Mouse (Mus musculus): ENCODE measurements around the gene Cep250. TPM values are rescaled to one million over a fixed set of nuclear protein-coding genes. Genes with fewer than 3 reads are reported as not detected.

Cep250 gene
- 4.9 and 6.3 TPM in 2 replicates for polyA plus RNA-seq (2015; fragmentation: Nextera tagmentation; extraction: Ambion mirVana)

GRCm38 (mm10) chr2:155956134-155957059 is at the start of gene Cep250:
TSS of gene Cep250 (plus strand) at chr2:155956458.

GRCm38 (mm10) chr2:155929531-155930442 is 26.5 kb upstream of the Cep250 start, which contains the start of gene Uqcc1:
TSS of gene Uqcc1 (minus strand) at chr2:155930310.

GRCm38 (mm10) chr2:155940681-155941080 is 15.6 kb upstream of the Cep250 start, which contains the start of gene Gm15557:
TSS of gene Gm15557 (plus strand) at chr2:155940728.

GRCm38 (mm10) chr2:155945124-155945523 is 11.1 kb upstream of the Cep250 start, which contains the start of gene Gdf5:
TSS of gene Gdf5 (minus strand) at chr2:155945367.

GRCm38 (mm10) chr2:156007888-156008532 is 51.8 kb downstream of the Cep250 start, which contains the start of the genes 6430550D23Rik and Ergic3:
TSS of gene 6430550D23Rik (minus strand) at chr2:156007977.
TSS of gene Ergic3 (plus strand) at chr2:156008045.

Other genes starting within 250 kb of the Cep250 start
- 23.0 and 25.7 TPM in 2 replicates for gene Edem2, start 227.0 kb upstream of the Cep250 start, polyA plus RNA-seq (2015; fragmentation: Nextera tagmentation; extraction: Ambion mirVana)
- gene Gm17581, start 220.6 kb upstream of the Cep250 start, polyA plus RNA-seq (2015; fragmentation: Nextera tagmentation; extraction: Ambion mirVana), result not detected in 2 replicates
- 7.4 and 8.4 TPM in 2 replicates for gene Procr, start 205.3 kb upstream of the Cep250 start, polyA plus RNA-seq (2015; fragmentation: Nextera tagmentation; extraction: Ambion mirVana)
- 0.04 and 0.07 TPM in 2 replicates for gene Mmp24, start 181.1 kb upstream of the Cep250 start, polyA plus RNA-seq (2015; fragmentation: Nextera tagmentation; extraction: Ambion mirVana)
- gene BC029722, start 137.0 kb upstream of the Cep250 start, polyA plus RNA-seq (2015; fragmentation: Nextera tagmentation; extraction: Ambion mirVana), result 36.9 and 43.0 TPM in 2 replicates
- gene Eif6, start 129.5 kb upstream of the Cep250 start, polyA plus RNA-seq (2015; fragmentation: Nextera tagmentation; extraction: Ambion mirVana), result 139 and 163 TPM in 2 replicates
- gene Fam83c, start 121.6 kb upstream of the Cep250 start, polyA plus RNA-seq (2015; fragmentation: Nextera tagmentation; extraction: Ambion mirVana), result 0.11 and 0.14 TPM in 2 replicates
- 53.2 and 53.6 TPM in 2 replicates for gene Uqcc1, start 26.1 kb upstream of the Cep250 start, polyA plus RNA-seq (2015; fragmentation: Nextera tagmentation; extraction: Ambion mirVana)
- gene Gm15557, start 15.7 kb upstream of the Cep250 start, polyA plus RNA-seq (2015; fragmentation: Nextera tagmentation; extraction: Ambion mirVana), result 0.21 TPM in 1 of 2 replicates, not detected in the other
- gene Gdf5, start 11.1 kb upstream of the Cep250 start, polyA plus RNA-seq (2015; fragmentation: Nextera tagmentation; extraction: Ambion mirVana), result 14.6 and 16.2 TPM in 2 replicates
- 0.18 and 0.23 TPM in 2 replicates for gene 6430550D23Rik, start 51.5 kb downstream of the Cep250 start, polyA plus RNA-seq (2015; fragmentation: Nextera tagmentation; extraction: Ambion mirVana)
- 121 and 140 TPM in 2 replicates for gene Ergic3, start 51.6 kb downstream of the Cep250 start, polyA plus RNA-seq (2015; fragmentation: Nextera tagmentation; extraction: Ambion mirVana)
- 10.7 and 11.6 TPM in 2 replicates for gene Fer1l4, start 96.5 kb downstream of the Cep250 start, polyA plus RNA-seq (2015; fragmentation: Nextera tagmentation; extraction: Ambion mirVana)
- 1.2 and 1.8 TPM in 2 replicates for gene Spag4, start 108.7 kb downstream of the Cep250 start, polyA plus RNA-seq (2015; fragmentation: Nextera tagmentation; extraction: Ambion mirVana)
- gene Cpne1, start 155.5 kb downstream of the Cep250 start, polyA plus RNA-seq (2015; fragmentation: Nextera tagmentation; extraction: Ambion mirVana), result 31.5 and 34.3 TPM in 2 replicates
- gene Rbm12, start 155.5 kb downstream of the Cep250 start, polyA plus RNA-seq (2015; fragmentation: Nextera tagmentation; extraction: Ambion mirVana), result 9.8 and 15.9 TPM in 2 replicates
- gene Gm28036, start 170.6 kb downstream of the Cep250 start, polyA plus RNA-seq (2015; fragmentation: Nextera tagmentation; extraction: Ambion mirVana), result 6.3 and 6.7 TPM in 2 replicates
- gene Romo1, start 187.6 kb downstream of the Cep250 start, polyA plus RNA-seq (2015; fragmentation: Nextera tagmentation; extraction: Ambion mirVana), result 362 and 366 TPM in 2 replicates
- 28.1 and 30.0 TPM in 2 replicates for gene Nfs1, start 187.7 kb downstream of the Cep250 start, polyA plus RNA-seq (2015; fragmentation: Nextera tagmentation; extraction: Ambion mirVana)
- 324 and 348 TPM in 2 replicates for gene Rbm39, start 223.8 kb downstream of the Cep250 start, polyA plus RNA-seq (2015; fragmentation: Nextera tagmentation; extraction: Ambion mirVana)
- 28.7 and 41.9 TPM in 2 replicates for gene Phf20, start 240.0 kb downstream of the Cep250 start, polyA plus RNA-seq (2015; fragmentation: Nextera tagmentation; extraction: Ambion mirVana)